Mouse (Mus musculus) cerebellum, adult 18-20 months (tissue): Measurements from ENCODE around the gene Emc6.

Experiments used
- DNase-seq, 2 experiments: peaks; one replicate each; pipeline ENCODE4 v3.0.0; 2021

The Emc6 gene

GRCm38 (mm10) chr11:73176608-73177508 lies at the start of gene Emc6, which contains the start of gene Tax1bp3:
TSS of gene Emc6 (minus strand) at chr11:73177037.
TSS of gene Tax1bp3 (plus strand) at chr11:73177083.
- peak; percentile 96 to 97 for DNase-seq

GRCm38 (mm10) chr11:73225856-73226255 lies 49.0 kb upstream of the Emc6 start:
- DNase-seq: no peak

- peak; percentile 9 to 18 for DNase-seq
Measured at GRCm38 (mm10) chr11:73223966-73224365, 47.1 kb upstream of the Emc6 start.

DNA sequence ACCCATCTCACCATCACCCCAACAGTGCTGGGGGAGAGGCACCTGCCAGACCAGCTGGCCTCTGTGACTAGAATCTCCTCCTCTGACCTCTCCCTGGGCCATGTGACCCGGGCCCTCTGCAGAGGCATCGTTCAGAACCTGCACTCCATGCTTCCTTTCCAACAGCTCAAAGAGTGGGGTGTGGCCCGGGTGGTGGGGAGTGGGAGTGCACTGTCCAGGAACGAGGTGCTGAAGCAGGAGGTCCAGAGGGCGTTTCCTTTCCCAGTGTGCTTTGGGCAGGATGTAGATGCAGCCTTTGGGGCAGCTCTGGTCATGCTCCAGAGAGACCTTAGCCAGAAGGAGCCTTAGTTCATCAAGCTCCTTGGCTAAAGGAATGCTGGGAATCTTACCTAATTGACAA lies 46.0 kb upstream of the Emc6 start:
- DNase-seq: no peak

DNA sequence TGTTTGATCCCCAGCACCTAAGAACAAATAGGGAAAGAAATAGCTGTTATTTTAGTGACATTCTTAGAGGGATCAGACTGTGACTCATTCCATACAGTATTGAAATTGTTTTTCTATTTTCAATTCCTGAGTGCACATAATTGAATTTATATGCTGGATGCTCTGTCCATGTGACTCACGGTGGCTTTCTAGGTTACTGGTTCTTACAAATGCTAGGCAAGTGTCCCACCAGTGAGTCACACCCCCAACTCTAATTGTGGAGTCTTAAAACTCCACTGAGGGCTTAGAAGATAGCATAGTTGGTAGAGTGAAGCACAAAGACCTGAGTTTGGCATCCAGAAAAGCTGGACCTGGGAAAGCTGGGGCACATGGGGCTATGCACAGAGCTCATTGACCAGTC lies 43.8 kb upstream of the Emc6 start:
- DNase-seq: no peak

GRCm38 (mm10) chr11:73219671-73220070 lies 42.8 kb upstream of the Emc6 start:
- DNase-seq: no peak

DNA sequence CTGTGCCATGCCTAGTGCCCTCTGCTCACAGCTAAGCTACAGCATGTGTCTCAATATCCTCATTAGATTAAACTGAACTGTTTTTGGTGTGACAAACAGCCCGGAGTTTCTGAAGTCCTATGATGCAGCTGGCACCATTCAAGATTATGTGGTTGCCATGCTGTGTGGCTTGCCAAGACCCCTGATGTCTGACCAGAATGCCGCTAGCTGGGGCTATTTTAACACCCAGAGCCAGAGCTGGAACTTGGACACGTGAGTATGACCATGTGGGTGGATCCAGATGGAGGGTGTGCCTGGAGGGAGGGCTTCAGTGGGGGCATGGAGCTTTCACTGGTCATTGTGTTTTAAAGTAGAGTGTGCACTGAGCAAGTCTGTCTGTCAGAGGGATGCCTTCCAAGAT lies 37.1 kb upstream of the Emc6 start:
- DNase-seq: no peak

DNA sequence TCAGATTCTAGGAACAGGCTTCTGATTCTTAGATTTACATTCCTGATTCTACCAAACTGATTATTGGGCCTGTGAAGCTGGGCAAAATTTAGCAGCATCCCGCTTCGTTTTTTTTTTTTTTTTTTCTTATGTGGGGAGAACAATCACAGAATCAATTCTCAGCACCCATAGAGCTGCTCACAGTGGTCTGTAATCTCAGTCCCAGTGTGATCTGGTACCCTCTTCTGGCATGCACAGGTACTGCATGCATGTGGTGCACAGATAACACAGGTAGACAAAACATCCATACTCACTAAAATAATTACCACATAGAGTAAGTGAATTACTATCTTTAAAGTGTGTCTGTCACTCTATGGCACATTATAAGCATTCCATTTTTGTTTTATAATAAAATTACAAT lies 30.8 kb upstream of the Emc6 start:
- no peak for DNase-seq

DNA sequence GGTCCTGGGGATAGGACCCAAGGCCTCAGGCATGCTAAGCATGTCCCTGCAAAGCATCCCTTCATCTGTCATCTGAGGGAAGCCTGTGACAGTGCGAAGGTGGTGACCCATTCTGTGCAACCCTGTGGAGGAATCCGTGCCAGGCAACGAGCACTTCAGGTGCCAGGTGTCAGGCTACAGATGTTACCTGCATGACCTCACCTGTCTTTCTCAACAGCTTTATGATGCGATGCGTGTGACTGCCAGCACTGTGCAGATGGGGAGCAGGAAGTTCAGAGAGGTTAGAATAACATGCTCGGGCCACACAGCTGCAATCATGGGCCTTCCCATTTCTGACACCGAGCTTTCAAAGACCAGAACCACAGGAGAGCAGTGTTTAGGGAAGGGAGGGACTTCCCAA lies 28.4 kb upstream of the Emc6 start:
- DNase-seq: no peak

DNA sequence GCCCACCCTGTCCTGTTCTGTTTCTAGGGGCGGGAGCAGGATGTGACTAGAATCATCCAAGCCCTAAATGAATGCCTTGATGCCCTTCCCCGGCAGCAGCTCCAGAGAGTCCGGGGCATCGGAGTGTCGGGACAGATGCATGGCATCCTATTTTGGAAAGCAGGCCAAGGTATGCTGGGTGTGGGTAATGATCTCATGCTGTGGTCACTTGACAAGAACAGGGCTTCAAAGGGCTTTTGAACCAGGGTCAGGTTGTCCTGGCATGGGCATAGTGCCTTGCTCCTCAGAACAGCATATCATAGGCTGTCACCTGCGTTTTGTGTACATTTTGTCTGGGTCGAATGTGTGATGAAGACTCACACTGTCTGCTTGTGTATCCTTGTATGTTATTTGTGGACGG lies 27.1 kb upstream of the Emc6 start:
- DNase-seq: no peak

GRCm38 (mm10) chr11:73201597-73201996 lies 24.8 kb upstream of the Emc6 start:
- no peak for DNase-seq

DNA sequence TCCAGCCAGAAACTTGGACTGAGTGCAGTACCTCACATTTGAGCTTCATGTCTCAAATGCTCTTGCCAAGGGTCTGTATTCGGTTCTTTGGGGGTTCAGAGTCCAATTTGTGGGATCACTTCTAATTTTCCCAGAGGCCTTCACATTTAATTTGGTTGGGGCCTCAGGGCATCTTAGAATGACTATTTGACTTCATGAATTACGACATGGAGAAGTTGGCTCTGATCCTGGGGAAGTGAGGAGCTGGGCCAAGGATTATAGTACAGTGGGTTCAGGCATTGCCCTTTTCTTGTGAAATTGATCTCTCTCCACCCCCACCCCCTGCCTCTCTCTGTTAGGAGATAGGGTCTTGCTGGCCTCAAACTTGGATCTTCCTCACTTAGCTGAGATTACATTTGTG lies 24.2 kb upstream of the Emc6 start:
- no peak for DNase-seq

GRCm38 (mm10) chr11:73199879-73200278 lies 23.0 kb upstream of the Emc6 start:
- DNase-seq: peak in 1 of 2 experiments; percentile 29

- DNase-seq: peak; percentile 95 to 98
Measured at GRCm38 (mm10) chr11:73199230-73199712, 22.4 kb upstream of the Emc6 start, which contains the start of gene Shpk. TSS of gene Shpk (plus strand) at chr11:73199460.

- peak in 1 of 2 experiments; percentile 90 for DNase-seq
Measured at GRCm38 (mm10) chr11:73198603-73199229, 21.9 kb upstream of the Emc6 start, which contains the start of gene Ctns. TSS of gene Ctns (minus strand) at chr11:73199042.

DNA sequence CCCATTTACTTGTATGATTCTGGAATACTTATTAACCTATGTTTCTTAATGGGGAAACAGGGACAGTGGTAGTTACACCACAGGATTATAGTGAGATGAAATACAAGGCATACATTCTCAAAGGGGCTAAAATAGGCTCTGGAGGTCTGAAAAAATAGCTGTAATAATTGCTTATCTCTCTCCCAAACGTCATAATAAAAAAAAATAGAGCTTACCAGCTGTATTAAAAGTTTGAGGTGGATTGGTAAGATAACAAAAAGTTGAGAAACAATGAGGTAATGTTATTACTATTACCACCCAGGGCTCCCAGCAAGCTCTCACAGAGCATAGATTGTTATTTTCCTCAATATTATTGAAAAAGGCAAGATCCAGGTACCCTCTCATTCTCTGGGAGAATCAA lies 21.4 kb upstream of the Emc6 start:
- no peak for DNase-seq

DNA sequence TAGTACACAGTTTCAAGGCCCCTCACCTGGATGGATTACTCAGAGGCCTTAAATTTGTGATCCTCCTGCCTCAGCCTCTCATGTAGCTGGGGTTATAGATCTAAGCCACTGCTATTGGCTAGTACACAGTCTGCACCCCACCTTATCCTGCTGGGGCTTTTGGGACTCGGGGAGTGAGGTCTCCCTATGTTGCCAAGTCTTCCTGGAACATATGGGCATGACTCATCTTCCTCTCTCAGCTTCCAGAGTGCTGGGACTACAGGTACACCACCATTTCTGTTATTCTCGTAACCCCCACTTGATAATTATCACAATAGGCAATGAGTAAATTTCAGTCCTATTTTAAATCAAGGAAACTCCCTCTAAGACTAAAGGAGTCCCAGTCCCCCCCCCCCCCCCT lies 17.6 kb upstream of the Emc6 start:
- no peak for DNase-seq

DNA sequence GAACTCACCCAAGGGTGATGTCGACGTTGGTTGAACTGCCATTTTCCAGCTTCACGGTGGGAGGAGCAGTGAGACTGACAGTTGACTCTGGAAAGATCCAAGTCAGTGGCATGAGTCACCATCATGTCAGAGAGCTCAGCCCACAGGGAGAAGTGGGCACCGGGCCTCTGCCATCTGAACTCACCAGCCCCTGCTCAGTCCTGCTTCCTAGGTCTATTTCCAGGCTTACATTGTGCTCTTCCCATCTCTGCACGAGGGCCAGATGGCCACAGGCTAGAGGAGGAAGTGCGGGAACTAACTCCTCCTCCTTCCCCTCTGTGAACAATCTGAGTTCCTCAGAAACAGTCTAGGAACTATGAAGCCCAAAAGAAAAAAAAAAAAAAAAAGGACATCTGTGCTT lies 16.2 kb upstream of the Emc6 start:
- DNase-seq: peak; percentile 62 to 72

DNA sequence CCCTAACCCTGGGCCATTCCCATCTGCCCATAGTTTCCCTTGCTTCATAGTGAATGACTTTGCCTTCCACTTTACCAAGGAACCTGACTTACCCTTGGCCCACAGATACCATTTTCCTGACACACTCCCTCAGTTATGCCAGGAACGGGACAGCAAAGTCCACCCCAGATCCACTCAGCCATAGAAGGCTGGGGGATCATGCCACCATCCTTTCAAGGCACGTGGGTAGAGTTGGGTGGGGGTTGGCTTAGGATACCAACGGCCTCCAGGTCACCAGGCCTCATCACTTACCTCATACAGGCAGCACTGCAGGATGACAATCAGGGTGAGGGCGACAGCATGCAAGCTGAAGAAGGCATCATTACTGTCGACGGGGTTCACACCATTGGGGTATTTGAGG lies 10.4 kb upstream of the Emc6 start:
- DNase-seq: no peak

- no peak for DNase-seq
Measured at GRCm38 (mm10) chr11:73185872-73186615, 9.2 kb upstream of the Emc6 start.

GRCm38 (mm10) chr11:73177895-73178294 lies 1.1 kb upstream of the Emc6 start:
- no peak for DNase-seq

- peak in 1 of 2 experiments; percentile 40 for DNase-seq
Measured at GRCm38 (mm10) chr11:73177509-73177875, 655 bp upstream of the Emc6 start.

GRCm38 (mm10) chr11:73176186-73176585 lies 651 bp downstream of the Emc6 start:
- DNase-seq: no peak
